Mouse (Mus musculus) retina, embryonic 14.5 days (tissue): ENCODE results near the gene Lingo1.

Experiments
- DNase-seq: peaks from one replicate; pipeline ENCODE4 v3.0.0-alpha.2; 2015; ENCODE audit warnings: low spot score

The Lingo1 gene

GRCm38 (mm10) chr9:56795721-56796655 lies at the start of gene Lingo1:
Gene Lingo1 (minus strand): TSS chr9:56796468.
- peak; percentile 52 for DNase-seq

- no peak for DNase-seq
Observed at GRCm38 (mm10) chr9:56844644-56845043, 48.4 kb upstream of the Lingo1 start.

DNA sequence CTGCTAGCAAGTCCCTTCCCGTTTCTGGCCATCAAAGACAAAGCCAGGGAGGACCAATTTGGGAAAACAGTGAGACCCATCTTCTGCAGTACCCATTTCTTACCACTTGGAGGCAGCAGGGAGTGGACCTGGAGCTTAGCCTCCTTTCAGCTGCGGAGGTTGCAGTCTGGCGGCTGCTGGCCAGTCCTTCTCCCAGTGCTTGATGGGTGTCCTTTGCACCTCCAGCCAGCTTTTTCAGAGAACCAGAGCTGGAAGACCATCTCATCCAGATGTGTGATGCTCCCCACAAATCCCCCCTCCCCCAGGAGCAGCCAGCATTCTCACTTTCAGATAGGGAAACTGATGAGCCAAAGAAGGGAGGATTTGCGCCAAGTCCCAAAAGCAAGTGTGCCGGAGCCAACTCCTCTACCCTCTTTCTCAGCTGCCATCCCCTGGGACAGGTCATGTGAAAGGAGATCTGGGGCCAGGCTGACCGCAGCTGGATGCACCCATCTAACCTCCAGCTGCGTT lies 47.5 kb upstream of the Lingo1 start:
- peak; percentile 87 for DNase-seq

- DNase-seq: no peak
Observed at GRCm38 (mm10) chr9:56842303-56842719, 46.0 kb upstream of the Lingo1 start.

DNA sequence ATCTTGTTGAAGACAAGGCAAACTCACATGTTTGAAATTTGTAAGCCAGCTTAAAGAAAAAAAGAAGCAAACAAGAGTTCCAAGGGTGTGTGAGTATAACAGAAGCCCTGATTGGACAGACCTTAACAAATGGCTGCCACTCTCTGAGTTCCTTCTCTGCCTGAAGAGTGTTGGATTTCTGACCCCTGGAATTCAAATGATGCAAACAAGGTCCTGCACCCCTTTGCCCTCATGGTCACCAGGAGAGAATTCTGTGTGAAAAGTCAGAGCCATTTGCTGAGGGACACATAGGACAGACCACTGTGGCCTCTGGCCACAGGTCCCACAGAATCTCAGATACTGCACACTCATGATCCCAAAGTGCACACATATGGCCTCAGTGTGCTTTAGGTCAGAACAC lies 45.6 kb upstream of the Lingo1 start:
- DNase-seq: no peak

DNA sequence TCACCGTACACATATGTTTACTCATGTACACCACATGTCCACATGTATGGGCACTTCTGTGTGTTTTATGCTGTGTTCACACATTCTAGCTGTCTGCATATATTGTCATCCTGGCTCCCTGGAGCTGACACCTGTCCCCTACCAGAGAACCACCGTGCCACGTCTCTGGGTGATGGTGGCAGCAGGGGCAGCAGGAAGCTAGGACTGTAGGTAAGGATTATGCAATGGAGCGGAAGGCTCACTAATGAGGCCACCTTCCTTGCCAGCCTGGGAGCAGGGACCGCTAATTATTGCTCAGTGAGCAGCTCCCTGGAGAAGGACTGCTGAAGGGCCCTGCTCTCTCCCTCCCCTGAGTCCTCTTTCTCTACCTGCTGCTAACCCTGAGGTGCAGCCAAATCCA lies 44.5 kb upstream of the Lingo1 start:
- DNase-seq: peak; percentile 38

DNA sequence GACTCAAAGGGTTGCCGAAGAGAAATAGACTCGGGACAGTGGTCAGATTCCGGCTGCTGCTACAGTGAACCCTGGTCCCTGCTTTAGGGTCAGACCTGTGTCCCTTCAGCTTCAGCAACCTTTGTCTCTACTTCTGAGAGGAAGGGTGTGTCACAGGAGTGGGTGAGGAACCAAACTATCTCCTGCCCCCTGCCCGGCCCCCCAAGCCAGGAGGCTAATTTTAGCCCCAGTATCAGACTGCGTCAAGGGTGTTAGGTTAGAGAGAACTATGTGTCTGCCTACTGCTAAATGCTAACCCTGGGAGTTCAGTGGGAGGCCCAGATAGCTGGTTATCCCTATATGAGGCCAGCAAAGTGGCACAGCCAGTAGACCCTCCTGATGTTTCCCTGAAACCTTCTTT lies 38.9 kb upstream of the Lingo1 start:
- DNase-seq: no peak

- no peak for DNase-seq
Observed at GRCm38 (mm10) chr9:56832900-56833299, 36.6 kb upstream of the Lingo1 start.

- no peak for DNase-seq
Observed at GRCm38 (mm10) chr9:56831904-56832303, 35.6 kb upstream of the Lingo1 start.

DNA sequence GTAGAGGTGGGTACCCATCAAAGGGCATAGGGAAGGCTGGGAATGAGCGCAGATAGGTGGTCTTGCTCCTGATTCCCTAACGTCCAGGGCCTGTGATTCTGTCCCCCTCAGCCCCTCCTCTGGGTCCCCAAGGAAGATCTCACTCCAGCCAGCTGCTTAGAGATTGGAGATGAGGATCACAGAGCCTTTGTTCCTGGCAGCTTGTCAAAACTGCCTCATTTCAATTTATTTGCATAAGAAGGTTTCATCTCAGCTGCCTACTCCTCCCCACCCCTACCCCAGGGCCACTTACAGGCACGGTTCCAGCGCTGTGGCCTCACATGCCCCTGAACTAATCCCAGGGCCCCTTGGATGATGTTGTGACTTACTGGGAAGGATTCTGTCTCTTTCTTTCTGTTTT lies 33.9 kb upstream of the Lingo1 start:
- DNase-seq: peak; percentile 42

DNA sequence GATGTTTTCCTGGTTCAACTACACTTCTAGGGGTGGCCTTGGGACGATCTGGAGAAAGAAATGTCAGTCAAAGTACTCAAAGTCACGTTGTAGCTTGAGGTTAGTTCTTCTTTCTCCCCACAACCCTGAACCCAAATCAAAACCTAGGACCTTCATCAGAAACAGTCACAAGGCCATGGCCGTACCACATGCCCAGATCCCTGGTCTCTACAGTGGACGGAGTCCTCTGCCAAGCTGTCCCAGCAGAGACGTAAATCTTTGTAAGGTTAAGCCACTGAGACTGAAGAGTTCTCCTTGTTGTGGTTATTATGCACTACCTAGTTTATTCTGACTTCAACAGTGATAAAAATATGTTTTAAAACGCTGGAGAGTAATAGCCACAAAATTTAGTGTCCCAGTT lies 32.6 kb upstream of the Lingo1 start:
- no peak for DNase-seq

DNA sequence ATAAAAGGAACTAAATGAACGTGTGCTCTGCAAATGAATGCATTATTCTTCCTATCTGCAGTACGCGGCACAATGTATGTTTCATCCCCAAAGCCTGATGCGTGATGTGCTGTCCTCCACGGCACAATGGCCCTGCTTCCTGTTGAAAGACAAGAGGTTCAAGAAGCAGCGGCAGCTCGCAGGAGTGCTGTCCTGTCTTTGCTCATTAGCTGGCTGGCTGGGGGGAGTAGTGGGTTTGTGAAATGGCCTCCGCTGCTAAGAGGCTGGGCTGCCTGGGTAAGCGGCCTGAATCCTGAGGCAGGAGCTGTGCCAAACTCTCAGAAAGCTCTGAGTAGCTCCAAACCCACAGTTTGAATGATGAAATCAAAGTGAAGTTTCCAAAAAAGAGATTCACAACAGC lies 31.9 kb upstream of the Lingo1 start:
- peak; percentile 50 for DNase-seq

GRCm38 (mm10) chr9:56825476-56826213 lies 29.4 kb upstream of the Lingo1 start:
- peak; percentile 50 for DNase-seq

DNA sequence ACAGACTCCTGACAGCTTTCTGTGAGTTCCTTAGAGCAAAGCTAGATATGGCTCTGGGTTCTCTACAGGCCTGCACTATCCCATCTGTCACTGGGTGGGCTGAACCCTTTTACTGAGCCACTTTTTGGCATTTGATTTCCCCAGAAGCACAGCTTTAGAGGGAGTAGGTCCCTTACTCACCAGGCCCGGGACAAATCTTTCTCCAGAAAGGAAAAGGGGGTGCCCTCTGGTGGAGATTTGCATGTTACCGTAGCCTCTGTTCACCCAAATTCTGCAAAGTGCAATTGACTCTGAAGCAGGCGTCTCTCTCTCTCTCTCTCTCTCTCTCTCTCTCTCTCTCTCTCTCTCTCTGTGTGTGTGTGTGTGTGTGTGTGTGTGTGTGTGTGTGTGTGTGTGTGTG lies 28.6 kb upstream of the Lingo1 start:
- peak; percentile 66 for DNase-seq

GRCm38 (mm10) chr9:56810916-56811315 lies 14.6 kb upstream of the Lingo1 start:
- no peak for DNase-seq

GRCm38 (mm10) chr9:56807990-56808389 lies 11.7 kb upstream of the Lingo1 start:
- no peak for DNase-seq

DNA sequence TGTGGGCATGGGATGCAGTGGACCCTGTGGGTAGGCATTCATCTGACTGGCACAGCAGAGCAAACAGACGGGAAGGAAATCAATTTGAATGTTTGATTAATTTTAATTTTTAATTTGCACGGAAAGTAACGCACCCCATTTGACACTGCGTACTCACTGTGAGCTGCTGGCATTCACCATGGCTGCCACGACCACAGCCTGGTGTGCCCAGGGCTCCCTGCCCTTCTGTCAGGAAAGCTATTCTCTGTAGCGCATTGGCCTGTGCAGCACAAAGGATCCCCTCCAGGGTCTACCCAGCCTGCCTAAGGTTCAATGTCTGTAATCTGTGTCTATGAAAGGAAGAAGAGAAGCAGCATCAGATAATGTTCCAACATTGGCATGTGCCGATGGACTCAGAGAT lies 6.9 kb upstream of the Lingo1 start:
- DNase-seq: no peak

DNA sequence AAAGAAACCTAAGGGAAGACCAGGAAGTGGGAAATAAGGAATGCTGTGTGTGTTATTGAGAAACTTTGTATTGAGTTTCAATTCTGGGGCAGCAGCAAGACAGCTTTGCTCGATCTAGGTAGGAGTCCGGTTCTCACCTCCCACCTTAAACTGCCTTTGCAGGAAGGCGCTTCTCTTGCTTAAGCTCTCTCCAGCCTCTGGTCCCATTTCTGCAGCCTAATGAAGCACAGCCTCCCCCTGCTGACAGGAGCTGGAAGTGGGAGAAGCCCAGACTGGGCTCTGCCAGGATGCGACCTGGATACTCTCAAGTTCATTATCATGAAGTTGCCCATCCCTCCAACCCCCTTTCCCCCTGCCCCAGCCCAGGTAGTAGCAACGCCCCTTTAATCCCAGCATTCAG lies 1.6 kb upstream of the Lingo1 start:
- peak; percentile 87 for DNase-seq

GRCm38 (mm10) chr9:56796656-56797131 lies 426 bp upstream of the Lingo1 start:
- DNase-seq: peak; percentile 59

- DNase-seq: peak; percentile 43
Observed at GRCm38 (mm10) chr9:56791696-56792261, 4.5 kb downstream of the Lingo1 start.

- no peak for DNase-seq
Observed at GRCm38 (mm10) chr9:56784576-56784975, 11.7 kb downstream of the Lingo1 start.
